Mouse (Mus musculus) T-helper 2 cell (primary cell): ENCODE data around the gene Bicc1.

Experiments used
- in situ Hi-C: fragments of 300-600 bp; cut with MboI, MseI; formaldehyde crosslinking; loops from one replicate; pipeline ENCODE4 v1.15.1; 2025; ENCODE audit warnings: high pct_unique_total_duplicates

Bicc1 gene

DNA sequence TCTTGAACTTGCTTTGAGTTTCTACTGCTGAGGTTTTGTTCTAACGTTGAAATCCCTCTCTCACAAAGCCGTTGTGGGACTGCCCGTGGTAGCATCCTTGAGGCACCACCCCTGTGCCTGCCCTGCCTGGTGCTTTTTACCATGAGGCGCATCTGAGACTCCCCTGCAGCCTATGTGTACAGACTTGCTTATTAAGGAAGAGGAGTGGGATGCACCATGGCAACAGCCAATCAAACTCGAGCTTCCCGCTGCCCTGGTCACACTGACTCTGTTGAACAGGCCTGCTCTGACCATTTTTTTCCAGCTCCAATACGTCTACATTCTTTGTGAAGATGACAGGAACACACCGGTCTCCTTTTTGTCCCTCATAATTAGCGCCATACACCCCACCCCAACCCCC, 283.0 kb downstream of the Bicc1 start:
- in situ Hi-C loops = no loop called here

DNA sequence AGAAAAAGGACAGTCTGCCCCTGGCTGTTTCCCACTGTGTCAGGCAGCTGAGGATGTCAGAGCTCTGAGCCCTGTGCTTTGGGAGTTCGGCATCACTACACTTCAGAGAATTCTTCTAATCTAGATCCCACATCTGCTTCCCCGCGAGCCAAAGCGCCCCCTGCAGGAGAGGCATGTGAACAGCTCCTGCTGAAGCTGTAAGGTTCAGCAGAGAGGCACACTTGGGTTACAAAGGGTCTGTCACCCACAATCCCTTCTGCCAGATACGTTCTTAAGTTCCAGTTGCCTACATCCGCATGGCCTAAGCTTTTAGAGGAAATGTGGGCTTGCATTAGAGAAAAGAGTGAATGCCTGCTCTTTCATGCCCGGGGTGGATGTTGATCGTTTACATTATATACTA, 283.4 kb downstream of the Bicc1 start:
- in situ Hi-C loops = no loop called here

- in situ Hi-C loops = no loop called here
These were observed 284.4 kb downstream of the Bicc1 start for GRCm38 (mm10) chr10:70874994-70875538.
